Mouse (Mus musculus) ovary, postnatal 36 days (tissue): ENCODE results near the gene Nkx6-2.

Experiments used
- DNase-seq: peaks from one replicate; pipeline ENCODE4 v3.0.0; 2022; ENCODE audit warnings: low spot score, mixed read lengths

The Nkx6-2 gene

DNA sequence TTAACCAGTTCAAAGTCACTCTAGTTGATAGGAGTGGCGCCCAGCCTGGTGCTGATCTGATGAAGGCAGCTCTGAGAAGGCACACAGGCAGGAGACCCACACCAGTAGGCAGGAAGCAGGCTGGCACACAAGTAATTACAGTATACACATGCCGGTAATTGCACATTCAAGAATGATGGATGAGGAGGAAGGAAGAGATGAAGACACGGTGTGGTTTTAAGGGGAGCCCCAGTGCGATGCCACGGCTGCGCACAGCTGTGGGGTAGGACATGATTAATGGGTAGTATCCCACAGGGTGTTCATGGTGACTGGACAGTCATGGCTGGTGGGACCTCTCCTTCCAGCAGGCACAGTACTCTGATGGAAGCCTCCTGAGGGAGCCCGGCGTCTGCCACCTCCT, 16.1 kb downstream of the Nkx6-2 start:
- DNase-seq: no peak

DNA sequence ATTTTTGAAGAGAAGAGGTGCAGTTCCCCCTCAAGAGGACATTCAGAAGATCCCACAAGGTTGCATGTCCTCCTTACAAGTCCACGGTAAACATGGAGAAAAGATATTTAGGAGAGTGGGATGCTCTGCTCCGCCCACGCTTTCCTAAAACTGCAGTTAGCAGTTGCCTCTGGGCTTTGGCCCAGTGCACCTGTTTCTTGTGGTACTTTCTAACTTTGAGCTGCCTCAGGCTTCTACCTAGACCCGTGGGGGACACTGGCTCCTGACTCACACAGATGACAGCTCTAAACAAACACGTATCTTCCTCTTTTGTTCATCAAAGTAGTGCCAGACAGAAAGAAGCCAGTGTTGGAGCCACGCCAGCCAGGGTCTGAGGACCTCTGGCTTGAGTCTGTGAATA, 16.6 kb downstream of the Nkx6-2 start:
- DNase-seq: no peak

DNA sequence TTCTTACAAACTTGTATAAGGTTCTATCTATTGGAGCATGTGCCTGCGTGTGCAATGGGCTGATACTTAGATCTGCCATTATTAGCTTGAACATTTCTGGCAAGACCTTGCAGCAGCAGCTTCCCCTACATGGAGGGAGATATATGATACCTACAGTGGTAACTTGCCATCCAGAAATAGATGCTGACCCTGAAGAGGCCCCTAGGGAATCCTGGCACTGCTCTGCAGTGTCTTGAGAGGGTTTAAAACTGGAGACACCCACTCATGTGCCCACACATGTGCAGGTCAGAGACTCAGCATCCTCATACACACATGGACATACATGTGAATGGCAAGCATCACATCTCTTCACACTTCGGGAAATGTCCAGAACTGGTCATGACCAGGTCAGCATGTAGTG, 18.4 kb downstream of the Nkx6-2 start:
- DNase-seq: no peak

DNA sequence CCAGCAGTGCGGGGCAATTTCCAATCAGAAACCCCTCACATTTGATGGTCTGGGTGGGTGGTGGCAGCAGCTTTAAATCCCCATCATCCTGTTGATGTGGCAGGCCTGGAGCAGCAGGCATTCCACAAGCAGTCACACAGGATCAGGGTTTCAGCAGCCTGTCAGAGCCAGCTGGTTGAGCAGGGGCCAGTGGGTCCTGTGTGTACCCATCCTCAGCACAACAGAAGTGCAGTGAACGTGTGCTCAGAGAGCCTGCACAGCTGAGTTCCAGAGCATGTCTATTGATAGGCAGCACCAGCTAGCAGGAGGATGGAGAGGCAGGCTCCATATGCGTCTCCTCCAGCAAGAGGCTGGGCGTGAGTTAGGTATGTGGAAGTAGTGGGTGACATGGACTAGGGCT, 19.2 kb downstream of the Nkx6-2 start:
- no peak for DNase-seq

DNA sequence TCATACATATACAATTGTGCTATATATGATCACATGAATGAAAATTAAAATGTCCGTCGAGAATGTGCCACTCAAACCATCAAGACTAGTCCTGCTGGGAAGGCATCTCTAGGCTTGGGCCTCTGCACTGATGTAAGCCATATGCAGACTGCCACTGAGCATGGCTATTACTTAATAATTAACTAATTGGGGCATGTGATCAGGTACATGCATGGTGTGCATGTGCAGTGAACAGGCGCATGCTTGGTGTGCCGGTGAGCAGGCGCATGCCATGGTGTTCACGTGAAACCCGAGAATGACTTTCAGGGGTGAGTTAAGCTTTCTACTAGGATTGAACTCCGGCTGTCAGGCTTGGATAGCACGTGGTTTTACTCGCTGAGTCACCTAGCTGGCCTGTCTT, 22.9 kb downstream of the Nkx6-2 start:
- no peak for DNase-seq

DNA sequence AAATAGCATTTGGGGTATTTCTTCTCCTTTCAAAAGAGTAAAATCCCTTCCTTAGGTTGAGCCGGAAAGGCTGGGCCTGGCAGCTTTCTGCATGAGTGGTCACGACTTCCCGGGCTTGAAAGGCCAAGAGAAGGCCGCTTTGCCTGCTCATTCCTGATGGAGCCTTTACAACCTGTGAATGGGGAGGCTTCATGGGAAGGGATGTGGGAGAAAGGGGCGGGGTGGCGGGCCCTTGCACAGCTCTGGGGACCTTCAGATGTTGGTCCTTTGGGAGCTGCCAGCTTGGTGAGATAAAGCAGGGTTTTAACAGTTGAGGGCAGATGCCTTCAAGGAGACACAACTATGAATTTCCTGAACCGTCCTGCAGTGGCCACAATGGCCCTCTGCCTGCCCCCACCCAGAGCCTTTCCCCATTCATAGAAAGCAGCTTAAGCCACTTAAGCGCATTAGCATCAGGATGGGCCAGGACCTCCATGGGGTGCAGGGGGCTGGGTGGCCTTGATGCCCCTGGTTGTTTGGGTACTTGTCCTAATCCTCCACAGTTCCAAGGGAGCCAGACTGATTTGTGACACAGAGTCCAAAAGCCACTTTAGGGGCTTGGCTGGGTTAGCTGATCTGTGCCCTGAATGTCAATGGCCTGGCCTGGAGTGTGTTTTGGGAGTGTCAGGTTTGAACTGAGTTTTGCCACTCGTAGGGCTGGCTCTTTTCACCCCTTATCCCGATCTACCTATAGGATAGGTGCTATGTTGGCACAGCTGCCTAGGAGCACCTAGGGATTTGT, 25.7 kb downstream of the Nkx6-2 start:
- DNase-seq: no peak

DNA sequence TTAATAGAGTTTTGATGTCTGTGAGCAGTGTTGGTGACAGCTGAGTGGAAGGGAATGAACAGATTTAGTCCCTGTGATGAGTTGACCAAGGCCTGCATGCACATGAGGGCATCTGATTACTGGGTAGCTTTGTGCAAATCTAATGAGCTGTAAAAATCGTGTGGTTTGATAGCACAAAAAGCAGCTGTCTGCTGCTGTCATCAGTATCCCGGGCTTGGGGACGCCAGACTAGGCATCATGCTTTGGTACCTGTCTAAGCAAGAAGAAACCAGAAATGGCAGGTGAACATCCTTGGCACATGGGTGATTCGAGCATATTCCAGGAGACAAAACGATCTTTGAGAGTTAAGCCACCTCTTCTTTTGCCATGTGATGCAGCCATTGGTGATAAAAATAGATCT, 26.3 kb downstream of the Nkx6-2 start:
- no peak for DNase-seq

DNA sequence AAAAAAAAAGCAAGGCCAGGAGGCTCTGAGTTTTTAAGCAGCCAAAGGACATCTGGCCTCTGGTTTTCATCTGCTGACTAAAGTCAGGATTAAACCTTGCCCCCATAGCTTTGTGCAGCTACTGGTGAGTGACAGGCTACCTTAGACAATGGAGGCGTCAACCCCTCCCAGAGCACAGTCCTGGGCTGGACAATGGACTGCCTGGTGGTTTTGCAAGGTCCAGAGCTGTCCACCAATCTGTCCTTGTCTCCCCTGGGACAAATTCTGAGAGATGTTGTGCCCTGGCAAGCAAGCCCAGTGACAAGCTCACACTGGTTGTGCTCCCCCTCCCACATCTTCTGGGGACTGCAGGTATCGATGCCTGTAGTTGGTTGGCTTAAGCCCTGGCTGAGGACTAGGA, 31.1 kb downstream of the Nkx6-2 start:
- no peak for DNase-seq

DNA sequence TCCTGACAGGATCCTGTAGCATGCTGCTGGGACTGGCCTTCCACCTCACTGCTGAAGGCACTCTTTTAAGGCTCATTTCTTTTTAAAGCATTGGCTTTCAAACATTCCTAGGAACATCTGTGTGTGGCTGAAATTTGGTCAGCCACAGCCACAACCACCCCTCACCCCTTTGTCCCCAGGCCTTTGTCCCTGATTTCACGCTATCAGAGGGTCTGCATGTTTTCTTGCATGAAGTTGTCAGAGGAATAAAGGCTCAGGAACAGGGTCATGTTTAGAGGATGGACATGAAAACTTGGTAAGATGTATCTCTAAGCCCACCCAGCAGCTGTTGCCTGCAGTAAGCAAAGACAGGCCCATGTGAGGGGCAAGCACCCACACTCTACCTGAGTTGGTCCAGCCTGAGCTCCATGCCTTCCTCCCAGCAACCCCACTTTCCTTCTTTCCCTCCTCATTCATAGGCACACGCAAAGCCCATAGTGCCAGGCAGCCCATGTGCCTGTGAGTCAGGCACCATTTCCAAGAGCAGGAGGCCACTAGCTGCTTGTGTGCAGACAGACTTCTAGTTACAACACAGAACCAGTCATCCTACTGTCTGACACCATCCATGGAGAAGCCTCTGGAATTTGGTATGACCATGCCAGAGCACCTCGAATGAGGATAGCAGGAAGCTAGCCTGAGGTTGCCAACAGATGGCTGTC, 32.4 kb downstream of the Nkx6-2 start:
- DNase-seq: no peak

DNA sequence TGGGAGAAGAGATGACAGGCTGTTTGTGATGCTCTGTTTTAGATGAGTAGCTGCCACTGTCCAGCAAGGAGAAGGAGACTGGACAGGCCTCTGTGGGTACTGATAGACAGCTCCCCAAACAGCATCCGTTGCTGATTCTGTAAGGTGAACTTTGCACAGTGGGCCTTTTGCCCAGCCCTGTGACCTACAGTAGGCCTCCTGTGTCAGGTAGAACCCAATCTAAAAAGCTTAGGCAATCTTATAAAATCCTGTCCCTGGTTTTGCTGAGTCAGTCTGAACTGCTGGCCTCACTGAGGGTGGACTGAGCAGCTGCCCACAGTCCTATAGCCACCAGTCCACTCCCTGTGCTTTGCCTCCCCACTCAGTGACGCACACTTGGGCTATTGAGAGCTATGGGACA, 35.3 kb downstream of the Nkx6-2 start:
- DNase-seq: no peak

DNA sequence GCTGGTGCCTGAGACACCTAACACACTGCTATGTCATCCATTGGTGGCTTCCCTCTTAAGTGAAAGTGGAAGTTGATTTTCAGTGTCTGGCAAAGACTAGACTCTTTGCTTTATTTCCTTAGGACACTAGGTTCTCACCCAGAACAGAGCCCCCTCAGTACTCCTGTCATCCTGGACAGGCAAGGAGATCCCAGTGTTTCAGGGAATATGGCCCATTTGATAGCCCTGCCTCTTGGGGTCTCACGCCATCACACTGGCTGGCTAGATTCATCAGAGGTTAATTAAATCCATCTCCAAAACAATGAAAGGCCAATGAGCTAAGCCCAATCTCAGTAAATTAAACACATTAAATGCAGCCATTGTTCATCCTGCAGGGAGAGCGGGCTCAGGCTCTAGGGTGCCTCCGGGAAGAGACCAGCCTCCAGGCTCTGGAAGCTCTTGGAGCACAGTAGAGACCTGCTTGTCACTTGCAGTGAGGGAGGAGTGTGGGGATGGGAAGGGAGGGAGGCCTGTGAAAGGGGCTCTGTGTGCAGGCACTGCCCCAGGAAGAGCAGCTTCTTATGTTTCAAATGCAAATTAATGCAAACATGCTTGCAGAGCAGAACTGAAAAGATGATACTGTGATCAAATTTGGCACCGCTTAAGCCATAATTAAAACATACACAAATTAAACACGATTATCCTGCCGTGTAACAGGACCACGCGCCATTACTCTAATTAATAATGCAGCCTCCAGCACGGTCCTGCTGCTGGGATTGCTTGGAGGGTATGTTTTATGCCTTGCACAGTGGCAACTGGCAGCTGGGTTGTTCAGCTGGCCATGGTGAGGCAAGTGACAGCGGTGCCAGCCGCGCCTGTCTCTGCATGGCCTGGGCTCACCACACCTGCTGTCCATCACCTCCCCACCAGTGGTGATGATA, 37.6 kb downstream of the Nkx6-2 start:
- no peak for DNase-seq

DNA sequence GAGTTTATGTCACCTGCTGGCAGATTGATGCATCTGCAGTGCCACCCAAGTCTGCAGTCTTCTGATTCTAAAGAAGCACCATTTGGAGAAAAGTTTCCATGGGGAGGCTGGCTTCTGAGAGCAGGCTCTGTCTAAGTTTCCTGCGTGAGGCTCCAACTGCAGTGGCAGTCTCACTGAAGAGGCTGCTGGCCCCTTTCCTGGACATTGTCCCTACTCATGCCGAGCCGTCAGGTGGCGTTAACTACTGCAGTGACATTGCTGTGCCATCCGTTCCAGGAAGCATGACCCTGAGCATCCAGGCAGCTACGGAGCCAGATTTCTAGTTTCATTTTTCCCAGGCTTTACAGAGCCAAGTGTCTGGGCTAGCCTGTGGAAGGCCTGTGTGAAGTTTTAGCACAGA, 41.2 kb downstream of the Nkx6-2 start:
- DNase-seq: no peak

DNA sequence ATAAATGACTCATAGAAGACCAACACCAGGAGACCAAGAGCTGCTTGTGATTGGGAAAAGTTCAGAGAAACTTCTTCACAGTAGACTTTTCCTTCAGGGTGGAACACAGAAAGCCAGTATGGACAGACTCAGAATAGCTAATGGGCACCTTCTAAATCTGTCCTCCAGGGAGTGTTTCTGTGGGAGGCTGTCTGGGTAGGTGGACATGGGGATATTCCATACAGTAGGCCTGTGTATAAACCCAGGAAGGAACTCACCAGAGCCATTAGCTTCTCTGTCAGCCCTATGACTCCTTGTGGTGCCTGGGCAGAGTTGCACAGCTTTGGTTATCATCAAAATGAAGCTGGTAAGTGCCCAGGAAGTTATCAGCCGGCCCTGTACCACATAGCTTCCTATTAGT, 42.0 kb downstream of the Nkx6-2 start:
- DNase-seq: no peak

DNA sequence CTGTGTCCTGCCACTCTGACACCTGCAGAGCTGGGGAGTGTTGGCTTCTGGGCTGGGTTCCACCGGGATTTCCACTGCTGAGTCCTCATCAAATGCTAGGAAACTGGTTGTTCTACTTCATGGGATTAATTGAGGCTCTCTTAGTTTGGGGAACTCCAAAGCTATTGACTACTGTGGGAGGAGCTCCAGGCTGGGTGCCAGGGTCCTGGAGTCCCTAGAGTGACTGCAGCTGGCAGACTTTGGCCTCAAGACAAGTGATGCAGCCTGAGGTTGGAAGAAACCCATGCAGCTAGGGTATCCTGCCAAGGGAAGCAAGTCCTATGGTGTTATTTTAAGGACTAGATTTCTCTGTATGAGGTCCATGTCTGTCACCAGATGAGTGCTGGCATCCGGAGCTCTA, 44.1 kb downstream of the Nkx6-2 start:
- DNase-seq: no peak

DNA sequence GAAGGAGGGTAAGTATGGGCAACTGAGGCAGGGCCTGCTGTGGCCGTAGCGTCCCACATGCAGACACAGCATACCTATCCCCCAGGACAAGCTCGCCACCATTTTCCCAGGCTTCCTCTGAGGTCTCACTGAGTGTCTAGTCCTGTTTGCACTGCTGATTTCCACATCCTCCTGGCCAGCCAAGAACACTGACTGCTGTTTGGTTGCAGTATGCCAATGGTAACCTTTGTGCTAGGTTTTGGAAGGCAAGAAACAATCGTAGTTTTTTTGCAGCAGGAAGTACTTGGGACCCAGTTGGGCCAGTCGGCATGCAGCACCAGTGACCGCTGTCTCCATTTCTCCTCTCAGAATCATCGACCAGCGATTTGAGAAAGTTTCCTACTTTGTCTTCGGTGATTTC, 44.8 kb downstream of the Nkx6-2 start:
- no peak for DNase-seq

DNA sequence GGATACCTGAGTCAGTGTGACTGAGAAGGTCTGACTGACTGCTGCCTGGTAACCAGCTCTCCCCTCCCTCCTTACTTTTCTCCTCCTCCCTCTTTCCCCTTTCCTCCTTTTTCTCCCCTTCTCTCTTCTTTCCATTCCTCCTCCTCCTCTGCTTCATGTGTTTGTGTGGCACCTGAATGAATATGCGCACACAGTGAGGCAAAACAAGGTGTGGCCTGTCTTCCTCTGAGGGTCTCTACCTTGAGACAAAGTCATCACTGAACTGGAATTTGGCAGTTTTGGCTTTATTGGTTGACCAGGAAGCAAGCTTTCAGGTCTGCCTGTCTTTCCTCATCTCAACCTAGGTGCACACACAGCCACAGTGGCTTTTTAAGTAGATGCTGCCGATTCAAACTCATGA, 45.8 kb downstream of the Nkx6-2 start:
- no peak for DNase-seq

DNA sequence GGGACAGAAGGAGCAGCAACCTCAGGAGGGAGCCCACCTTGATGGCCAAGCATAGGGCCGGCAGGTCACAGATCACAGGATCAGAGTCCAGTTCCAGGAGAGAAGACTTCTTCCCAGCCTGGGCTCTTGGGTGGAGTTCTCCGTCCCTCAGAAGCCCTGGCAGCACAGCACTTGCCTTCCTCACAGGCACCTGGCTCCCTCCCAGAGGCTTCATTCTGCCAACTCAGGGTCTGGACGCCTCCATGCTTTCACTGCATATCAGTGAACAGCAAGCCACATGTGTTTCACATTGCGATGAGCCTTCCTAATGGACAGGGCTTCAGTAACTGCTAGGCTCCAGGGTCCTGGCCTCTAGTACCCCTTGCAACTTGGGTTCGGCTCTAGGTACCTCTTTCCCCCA, 46.3 kb downstream of the Nkx6-2 start:
- no peak for DNase-seq

DNA sequence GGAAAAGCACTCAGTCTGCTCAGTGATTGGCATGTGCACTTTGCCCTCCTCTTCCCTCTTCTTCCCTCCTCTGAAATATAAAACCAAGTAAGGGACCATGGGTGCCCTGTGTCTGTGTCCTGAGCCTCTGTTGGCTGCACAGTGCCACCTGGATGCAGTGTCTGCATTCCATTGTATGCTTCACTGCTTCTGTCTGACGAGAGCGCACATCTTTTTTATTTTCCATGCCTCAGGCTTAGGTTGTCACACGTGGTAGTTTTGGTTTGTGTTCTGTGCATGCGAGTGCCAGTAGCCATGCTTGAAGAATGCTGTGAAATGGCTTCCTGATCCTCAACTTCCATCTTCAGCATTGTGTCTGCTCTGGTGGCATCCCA, 51.2 kb downstream of the Nkx6-2 start:
- no peak for DNase-seq

DNA sequence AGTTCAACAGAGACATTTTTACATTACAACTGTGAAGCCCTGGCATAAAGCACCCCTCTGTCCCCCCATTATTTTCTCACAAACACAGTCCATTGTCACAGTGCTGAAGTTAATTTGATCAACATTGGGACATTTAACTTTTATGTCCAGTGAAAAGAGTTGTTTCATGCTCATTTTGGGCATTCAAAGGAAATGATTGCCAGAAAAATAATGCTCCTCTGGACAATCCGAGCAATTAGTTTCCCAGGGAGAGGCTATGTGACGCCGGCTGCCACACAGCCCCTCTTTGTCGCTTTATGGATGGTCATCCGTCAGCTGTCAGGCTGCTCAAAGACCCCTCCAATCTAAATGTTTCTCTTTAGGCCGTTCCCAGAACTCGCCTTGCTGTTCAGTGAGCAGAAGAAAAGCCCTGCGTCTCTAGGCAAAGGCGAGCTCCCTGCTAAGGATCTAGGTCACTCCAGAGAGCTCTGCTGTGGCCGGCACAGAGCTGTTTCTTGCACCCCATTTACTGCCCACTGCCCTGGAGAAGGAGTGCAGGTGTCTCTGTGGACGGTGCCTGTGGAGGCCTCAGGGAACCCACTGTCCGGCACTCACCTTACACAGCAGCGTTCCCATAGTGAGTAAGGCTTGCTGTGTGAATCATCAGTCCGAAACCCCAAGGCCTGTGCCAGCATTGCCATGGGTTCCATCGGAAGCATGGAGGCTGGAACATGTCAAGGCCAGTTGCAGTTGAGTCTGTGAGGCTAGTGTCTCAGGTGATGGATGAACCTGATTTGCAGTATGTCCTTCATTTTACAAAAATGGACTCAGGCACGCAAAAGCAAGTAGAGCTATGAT, 51.8 kb downstream of the Nkx6-2 start:
- no peak for DNase-seq
